Mouse (Mus musculus) megakaryocyte, embryonic 14.5 days (primary cell): ENCODE measurements around the gene Pold1.

ENCODE experiments used
- FLI1 ChIP-seq: IDR thresholded peaks from 2 replicates; pipeline ENCODE4 v1.6.1; 2012; ENCODE audit warnings: low read length, inconsistent platforms, mixed read lengths
- GATA1 ChIP-seq: IDR thresholded peaks from 3 replicates; pipeline ENCODE4 v1.6.1; 2012; ENCODE audit warnings: mixed read lengths, low read length, inconsistent platforms, borderline replicate concordance

- no peak for TF ChIP-seq FLI1
- TF ChIP-seq GATA1, result no peak
Observed at GRCm38 (mm10) chr7:44501563-44502115, 47.0 kb downstream of the Pold1 start.
